Mouse (Mus musculus): ENCODE data around the gene Sphk2. TPM values are rescaled to one million over a fixed set of nuclear protein-coding genes. Genes with fewer than 3 reads are reported as not detected.

Sphk2 gene
- total and polyA plus RNA-seq, 3 experiments, result 15.9 to 24.9 (median 18.2) TPM

DNA sequence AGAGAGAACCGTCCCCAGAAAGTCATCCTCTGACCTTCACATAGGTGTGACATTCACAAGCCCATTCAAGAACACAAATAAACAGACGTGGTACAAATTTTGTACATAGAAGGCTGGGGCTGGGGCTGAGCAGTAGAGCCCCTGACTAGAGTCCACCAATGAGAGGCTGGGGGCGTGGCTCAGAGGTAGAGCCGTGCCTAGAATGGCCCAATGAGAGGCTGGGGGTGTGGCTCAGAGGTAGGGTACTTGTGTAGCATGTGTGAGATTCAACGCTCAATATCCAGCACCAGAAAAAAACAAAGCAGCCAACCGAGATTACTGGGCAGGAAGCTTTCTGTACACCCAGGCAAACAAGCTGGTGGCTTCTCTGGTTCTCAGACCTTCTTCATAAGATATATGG lies 37.9 kb upstream of the Sphk2 start:
- TF ChIP-seq EP300 (IDR thresholded peaks at IDR 0.05; ENCODE audit: insufficient read depth, low read depth, low read length) (no peak), CTCF (IDR thresholded peaks at IDR 0.05) (no peak), POLR2A (IDR thresholded peaks at IDR 0.05; ENCODE audit: insufficient read depth, low read depth, low read length) (no peak)
- Histone ChIP-seq H3K27me3 (ENCODE audit: control insufficient read depth, insufficient read depth, low read length) (peaks cover 6% of the 10 kb centered on the region), H3K4me3 (no peak overlapping the region), H3K9ac (ENCODE audit: low read depth, low read length) (no peak overlapping the region), H3K36me3 (ENCODE audit: control insufficient read depth, insufficient read depth, low read length) (no peaks in the 10 kb centered on the region), H3K27ac (no peak overlapping the region), H3K79me2 (replicated peaks; ENCODE audit: control insufficient read depth, insufficient read depth, low read length) (no peaks in the 10 kb centered on the region), H3K4me1 (ENCODE audit: control insufficient read depth, insufficient read depth, low read length) (no peaks in the 10 kb centered on the region; the same call in 1 of the 2 replicates)
- no peak for DNase-seq
- WGBS, result 62% methylated on average over 6 of the region's 6 CpGs
- intact Hi-C loops (cut with DNase I), result no loop called here

DNA sequence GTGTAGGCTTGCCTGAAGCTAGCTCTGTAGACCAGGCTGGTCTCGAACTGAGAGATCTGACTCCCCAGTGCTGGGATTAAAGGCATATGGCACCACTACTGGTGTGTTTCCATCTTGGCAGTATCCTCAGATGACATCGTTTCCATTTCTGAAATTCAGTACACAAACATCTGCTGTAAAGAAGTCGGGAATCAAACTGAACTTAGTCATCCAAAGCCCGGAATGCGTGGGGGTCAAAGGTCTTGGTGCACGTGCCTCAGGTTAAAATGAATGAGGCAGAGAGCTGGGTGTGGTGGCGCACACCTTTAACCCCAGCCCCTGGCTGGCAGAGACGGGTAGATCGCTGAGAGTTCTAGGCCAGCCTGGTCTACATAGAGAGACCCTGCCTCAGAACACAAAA lies 32.4 kb upstream of the Sphk2 start:
- H3K27me3 ChIP-seq (ENCODE audit: control insufficient read depth, insufficient read depth, low read length), result no peaks in the 10 kb centered on the region
- 65% methylated on average over 9 of the region's 9 CpGs for WGBS
- H3K4me1 ChIP-seq (ENCODE audit: control insufficient read depth, insufficient read depth, low read length), result peaks cover 2% of the 10 kb centered on the region; the same call in 1 of the 2 replicates
- H3K27ac ChIP-seq, result no peak overlapping the region
- no peak for DNase-seq
- intact Hi-C loops (cut with DNase I), result no loop called here
- H3K9ac ChIP-seq (ENCODE audit: low read depth, low read length), result no peak overlapping the region
- no peaks in the 10 kb centered on the region for H3K36me3 ChIP-seq (ENCODE audit: control insufficient read depth, insufficient read depth, low read length)
- no peaks in the 10 kb centered on the region for H3K79me2 ChIP-seq (replicated peaks; ENCODE audit: control insufficient read depth, insufficient read depth, low read length)
- no peak for TF ChIP-seq EP300 (IDR thresholded peaks at IDR 0.05; ENCODE audit: insufficient read depth, low read depth, low read length)
- TF ChIP-seq CTCF (IDR thresholded peaks at IDR 0.05), result no peak
- no peak for TF ChIP-seq POLR2A (IDR thresholded peaks at IDR 0.05; ENCODE audit: insufficient read depth, low read depth, low read length)
- no peak overlapping the region for H3K4me3 ChIP-seq

- Histone ChIP-seq H3K36me3 (ENCODE audit: control insufficient read depth, insufficient read depth, low read length) (no peaks in the 10 kb centered on the region), H3K4me3 (no peak overlapping the region), H3K4me1 (ENCODE audit: control insufficient read depth, insufficient read depth, low read length) (peaks cover 2% of the 10 kb centered on the region; the same call in 1 of the 2 replicates), H3K79me2 (replicated peaks; ENCODE audit: control insufficient read depth, insufficient read depth, low read length) (no peaks in the 10 kb centered on the region), H3K9ac (ENCODE audit: low read depth, low read length) (no peak overlapping the region), H3K27ac (no peak overlapping the region), H3K27me3 (ENCODE audit: control insufficient read depth, insufficient read depth, low read length) (no peaks in the 10 kb centered on the region)
- intact Hi-C loops (cut with DNase I), result no loop called here
- WGBS, result 36% methylated on average over 9 of the region's 10 CpGs
- TF ChIP-seq POLR2A (IDR thresholded peaks at IDR 0.05; ENCODE audit: insufficient read depth, low read depth, low read length), result no peak
- no peak for TF ChIP-seq EP300 (IDR thresholded peaks at IDR 0.05; ENCODE audit: insufficient read depth, low read depth, low read length)
- no peak for TF ChIP-seq CTCF (IDR thresholded peaks at IDR 0.05)
- no peak for DNase-seq
Measured at GRCm38 (mm10) chr7:45749401-45749800, 31.6 kb upstream of the Sphk2 start.

DNA sequence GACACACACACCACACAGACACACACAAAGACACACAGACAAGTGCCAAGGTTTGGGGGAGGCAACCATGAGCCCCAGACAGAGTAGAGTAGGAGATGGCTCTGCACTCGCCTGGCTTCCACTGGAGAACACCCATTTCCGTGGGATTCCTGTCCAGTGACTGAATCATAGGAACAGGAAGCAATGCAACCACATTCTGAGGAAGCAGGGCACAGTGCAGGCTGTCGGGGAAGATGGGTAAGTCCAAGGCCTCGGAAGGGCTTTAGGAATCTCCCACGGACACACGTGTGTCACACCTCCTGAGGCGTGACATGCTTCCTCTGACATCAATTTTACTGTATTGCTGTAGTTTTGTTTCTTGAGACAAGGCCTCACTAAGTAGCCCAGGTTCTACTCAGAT lies 30.3 kb upstream of the Sphk2 start:
- TF ChIP-seq EP300 (IDR thresholded peaks at IDR 0.05; ENCODE audit: insufficient read depth, low read depth, low read length), result no peak
- no peak for TF ChIP-seq POLR2A (IDR thresholded peaks at IDR 0.05; ENCODE audit: insufficient read depth, low read depth, low read length)
- TF ChIP-seq CTCF (IDR thresholded peaks at IDR 0.05), result no peak
- intact Hi-C loops (cut with DNase I), result no loop called here

GRCm38 (mm10) chr7:45747450-45747849 lies 29.6 kb upstream of the Sphk2 start:
- WGBS, result 89% methylated on average over 5 of the region's 5 CpGs
- Histone ChIP-seq H3K36me3 (ENCODE audit: control insufficient read depth, insufficient read depth, low read length) (no peaks in the 10 kb centered on the region), H3K4me1 (ENCODE audit: control insufficient read depth, insufficient read depth, low read length) (peaks cover 2% of the 10 kb centered on the region; the same call in 1 of the 2 replicates), H3K27ac (no peak overlapping the region), H3K9ac (ENCODE audit: low read depth, low read length) (no peak overlapping the region), H3K4me3 (no peak overlapping the region), H3K27me3 (ENCODE audit: control insufficient read depth, insufficient read depth, low read length) (no peaks in the 10 kb centered on the region), H3K79me2 (replicated peaks; ENCODE audit: control insufficient read depth, insufficient read depth, low read length) (no peaks in the 10 kb centered on the region)
- intact Hi-C loops (cut with DNase I), result no loop called here
- no peak for DNase-seq
- TF ChIP-seq CTCF (IDR thresholded peaks at IDR 0.05) (no peak), POLR2A (IDR thresholded peaks at IDR 0.05; ENCODE audit: insufficient read depth, low read depth, low read length) (no peak), EP300 (IDR thresholded peaks at IDR 0.05; ENCODE audit: insufficient read depth, low read depth, low read length) (no peak)

More for the DNA sequence above, 30.3 kb upstream of the Sphk2 start:
- Histone ChIP-seq H3K79me2 (replicated peaks; ENCODE audit: control insufficient read depth, insufficient read depth, low read length) (no peaks in the 10 kb centered on the region), H3K4me3 (no peak overlapping the region), H3K4me1 (ENCODE audit: control insufficient read depth, insufficient read depth, low read length) (peaks cover 2% of the 10 kb centered on the region; the same call in 1 of the 2 replicates), H3K9ac (ENCODE audit: low read depth, low read length) (no peak overlapping the region), H3K36me3 (ENCODE audit: control insufficient read depth, insufficient read depth, low read length) (no peaks in the 10 kb centered on the region), H3K27ac (no peak overlapping the region), H3K27me3 (ENCODE audit: control insufficient read depth, insufficient read depth, low read length) (no peaks in the 10 kb centered on the region)
- WGBS, result 52% methylated on average over 7 of the region's 7 CpGs
- no peak for DNase-seq

- Histone ChIP-seq H3K27me3 (ENCODE audit: control insufficient read depth, insufficient read depth, low read length) (no peaks in the 10 kb centered on the region), H3K4me3 (no peak overlapping the region), H3K36me3 (ENCODE audit: control insufficient read depth, insufficient read depth, low read length) (no peaks in the 10 kb centered on the region), H3K27ac (no peak overlapping the region), H3K9ac (ENCODE audit: low read depth, low read length) (no peak overlapping the region), H3K79me2 (replicated peaks; ENCODE audit: control insufficient read depth, insufficient read depth, low read length) (no peaks in the 10 kb centered on the region), H3K4me1 (ENCODE audit: control insufficient read depth, insufficient read depth, low read length) (peaks cover 2% of the 10 kb centered on the region; the same call in 1 of the 2 replicates)
- intact Hi-C loops (cut with DNase I), result no loop called here
- TF ChIP-seq CTCF (IDR thresholded peaks at IDR 0.05) (peak; percentile 54), EP300 (IDR thresholded peaks at IDR 0.05; ENCODE audit: insufficient read depth, low read depth, low read length) (no peak), POLR2A (IDR thresholded peaks at IDR 0.05; ENCODE audit: insufficient read depth, low read depth, low read length) (no peak)
- no peak for DNase-seq
- 59% methylated on average over 6 of the region's 6 CpGs for WGBS
Measured at GRCm38 (mm10) chr7:45746518-45746917, 28.7 kb upstream of the Sphk2 start.

Measured in heart, adult 2 months (tissue).